Mouse (Mus musculus): ENCODE results near the gene Unc119b. TPM values are rescaled to one million over a fixed set of nuclear protein-coding genes. Genes with fewer than 3 reads are reported as not detected.
"Not testable (repeated sequence)": the region's sequence is repeated elsewhere in the genome, so short reads cannot be mapped to it uniquely, and the experiment has no call there.

Gene Unc119b
- polyA plus RNA-seq, 1 experiment = 141 TPM

- Histone ChIP-seq H3K4me3 (ENCODE audit: insufficient read depth, low read depth, low read length) (no peak overlapping the region), H3K27ac (ENCODE audit: insufficient read depth, low read depth, low read length) (no peak overlapping the region), H3K27me3 (replicated peaks; ENCODE audit: control insufficient read depth, insufficient read depth, low read length) (no peaks in the 10 kb centered on the region), H3K36me3 (ENCODE audit: control insufficient read depth, insufficient read depth, low read length) (no peaks in the 10 kb centered on the region), H3K4me1 (ENCODE audit: control insufficient read depth, insufficient read depth, low read length) (no peaks in the 10 kb centered on the region)
- 83% methylated on average over 8 of the region's 8 CpGs for WGBS
- no peak for TF ChIP-seq POLR2A (IDR thresholded peaks at IDR 0.05; ENCODE audit: low read depth, low read length)
- TF ChIP-seq CTCF (conservative IDR thresholded peaks at IDR 0.05; ENCODE audit: insufficient read depth, insufficient read length, low read depth, low read length) = no peak
- no peak for DNase-seq
Measured at GRCm38 (mm10) chr5:115111156-115111555, 23.6 kb downstream of the Unc119b start.

DNA sequence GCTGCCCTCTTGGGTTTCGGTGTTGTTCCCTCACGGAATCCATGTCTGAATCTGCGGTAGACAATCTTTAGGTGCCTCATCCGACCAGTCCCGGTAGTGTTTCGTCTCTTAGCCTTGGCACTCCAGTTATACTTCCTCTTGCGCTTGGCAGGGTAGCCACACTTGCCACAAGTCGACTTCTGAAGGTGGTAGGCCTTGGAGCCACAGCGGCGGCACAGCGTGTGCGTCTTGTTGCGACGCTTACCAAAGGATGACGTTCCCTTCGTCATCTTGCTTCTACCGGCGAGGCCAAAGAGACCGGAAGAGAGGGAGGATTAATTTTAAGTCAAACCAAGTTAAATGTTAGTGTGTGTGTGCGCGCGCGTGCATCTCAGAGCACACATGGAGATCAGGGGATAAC, 31.5 kb downstream of the Unc119b start:
- not testable (repeated sequence) for H3K4me3 ChIP-seq (ENCODE audit: insufficient read depth, low read depth, low read length); H3K27me3 ChIP-seq (replicated peaks; ENCODE audit: control insufficient read depth, insufficient read depth, low read length); DNase-seq; H3K27ac ChIP-seq (ENCODE audit: insufficient read depth, low read depth, low read length); H3K36me3 ChIP-seq (ENCODE audit: control insufficient read depth, insufficient read depth, low read length); H3K4me1 ChIP-seq (ENCODE audit: control insufficient read depth, insufficient read depth, low read length)
- 97% methylated on average over 23 of the region's 23 CpGs for WGBS

DNA sequence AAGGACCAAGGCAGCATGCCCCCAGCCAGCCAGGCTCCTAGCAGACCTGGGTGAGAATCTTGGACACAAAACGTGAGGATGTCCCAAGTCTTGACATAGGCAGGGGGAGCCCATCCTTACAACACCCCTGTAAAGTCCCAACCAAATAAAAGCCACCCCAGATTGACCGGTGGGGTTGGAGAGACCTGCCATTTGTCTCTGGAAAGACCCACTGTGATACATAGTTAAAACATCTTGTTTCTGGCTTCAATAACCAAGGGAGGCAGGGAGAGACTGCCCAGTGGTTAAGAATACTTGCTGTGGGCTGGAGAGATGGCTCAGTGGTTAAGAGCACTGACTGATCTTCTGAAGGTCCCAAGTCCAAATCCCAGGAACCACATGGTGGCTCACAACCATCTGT, 32.5 kb downstream of the Unc119b start:
- DNase-seq = no peak
- H3K27me3 ChIP-seq (replicated peaks; ENCODE audit: control insufficient read depth, insufficient read depth, low read length) = no peaks in the 10 kb centered on the region

DNA sequence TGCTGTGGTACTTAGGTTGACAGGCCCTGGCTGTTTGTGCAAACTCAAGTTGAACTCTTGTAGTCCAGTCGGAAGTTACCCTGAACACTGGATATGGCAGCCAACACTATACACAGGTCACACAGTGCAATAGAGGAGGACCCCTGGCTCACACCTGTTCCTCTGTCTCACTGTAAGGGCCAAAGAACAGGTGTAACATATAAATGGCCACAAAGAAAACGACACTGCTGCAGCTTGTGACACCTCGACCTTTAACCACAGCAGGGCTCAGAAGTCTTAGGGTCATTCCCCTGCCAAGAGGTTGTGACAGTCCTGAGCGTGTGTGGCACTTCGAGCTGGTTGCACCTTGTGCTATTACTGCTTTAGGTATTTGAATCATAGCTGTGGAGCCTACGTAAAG, 34.3 kb downstream of the Unc119b start:
- no peak overlapping the region for H3K27ac ChIP-seq (ENCODE audit: insufficient read depth, low read depth, low read length)

More for the DNA sequence above, 32.5 kb downstream of the Unc119b start:
- H3K4me1 ChIP-seq (ENCODE audit: control insufficient read depth, insufficient read depth, low read length) = no peaks in the 10 kb centered on the region
- H3K36me3 ChIP-seq (ENCODE audit: control insufficient read depth, insufficient read depth, low read length) = no peaks in the 10 kb centered on the region
- no peak for TF ChIP-seq CTCF (conservative IDR thresholded peaks at IDR 0.05; ENCODE audit: insufficient read depth, insufficient read length, low read depth, low read length)
- no peak for TF ChIP-seq POLR2A (IDR thresholded peaks at IDR 0.05; ENCODE audit: low read depth, low read length)
- 87% methylated on average over 2 of the region's 2 CpGs for WGBS
- no peak overlapping the region for H3K27ac ChIP-seq (ENCODE audit: insufficient read depth, low read depth, low read length)
- H3K4me3 ChIP-seq (ENCODE audit: insufficient read depth, low read depth, low read length) = no peak overlapping the region

GRCm38 (mm10) chr5:115099991-115100390, 34.8 kb downstream of the Unc119b start:
- peak; percentile 28 for DNase-seq
- H3K27me3 ChIP-seq (replicated peaks; ENCODE audit: control insufficient read depth, insufficient read depth, low read length) = no peaks in the 10 kb centered on the region
- WGBS = 52% methylated on average over 9 of the region's 9 CpGs
- no peaks in the 10 kb centered on the region for H3K36me3 ChIP-seq (ENCODE audit: control insufficient read depth, insufficient read depth, low read length)
- no peaks in the 10 kb centered on the region for H3K4me1 ChIP-seq (ENCODE audit: control insufficient read depth, insufficient read depth, low read length)
- H3K27ac ChIP-seq (ENCODE audit: insufficient read depth, low read depth, low read length) = no peak overlapping the region
- TF ChIP-seq CTCF (conservative IDR thresholded peaks at IDR 0.05; ENCODE audit: insufficient read depth, insufficient read length, low read depth, low read length) (no peak), POLR2A (IDR thresholded peaks at IDR 0.05; ENCODE audit: low read depth, low read length) (no peak)
- no peak overlapping the region for H3K4me3 ChIP-seq (ENCODE audit: insufficient read depth, low read depth, low read length)

More for the DNA sequence above, 34.3 kb downstream of the Unc119b start:
- WGBS = 68% methylated on average over 6 of the region's 6 CpGs
- Histone ChIP-seq H3K36me3 (ENCODE audit: control insufficient read depth, insufficient read depth, low read length) (no peaks in the 10 kb centered on the region), H3K4me3 (ENCODE audit: insufficient read depth, low read depth, low read length) (no peak overlapping the region), H3K4me1 (ENCODE audit: control insufficient read depth, insufficient read depth, low read length) (no peaks in the 10 kb centered on the region), H3K27me3 (replicated peaks; ENCODE audit: control insufficient read depth, insufficient read depth, low read length) (no peaks in the 10 kb centered on the region)
- TF ChIP-seq CTCF (conservative IDR thresholded peaks at IDR 0.05; ENCODE audit: insufficient read depth, insufficient read length, low read depth, low read length) (no peak), POLR2A (IDR thresholded peaks at IDR 0.05; ENCODE audit: low read depth, low read length) (no peak)
- no peak for DNase-seq

DNA sequence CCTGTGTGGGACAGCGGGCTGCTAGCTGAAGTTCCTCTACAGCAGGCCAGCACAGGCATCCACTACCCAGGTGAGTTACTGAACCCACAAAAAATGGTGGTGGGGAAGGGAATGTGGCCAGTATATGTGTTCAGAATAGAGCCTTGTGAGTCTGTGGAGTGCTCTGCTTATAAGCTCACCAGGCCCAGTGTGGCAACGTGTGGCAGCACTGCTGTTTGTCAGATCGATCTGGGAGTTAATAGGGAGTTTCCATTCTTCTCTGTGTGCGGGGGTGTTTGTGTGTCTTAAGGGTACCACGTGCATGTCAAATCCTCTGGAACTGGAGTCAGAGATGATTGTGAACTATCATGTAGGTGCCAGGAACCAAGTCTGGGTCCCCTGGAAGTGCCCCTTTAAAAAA, 35.2 kb downstream of the Unc119b start:
- TF ChIP-seq POLR2A (IDR thresholded peaks at IDR 0.05; ENCODE audit: low read depth, low read length) (no peak), CTCF (conservative IDR thresholded peaks at IDR 0.05; ENCODE audit: insufficient read depth, insufficient read length, low read depth, low read length) (no peak)
- Histone ChIP-seq H3K27ac (ENCODE audit: insufficient read depth, low read depth, low read length) (no peak overlapping the region), H3K4me1 (ENCODE audit: control insufficient read depth, insufficient read depth, low read length) (no peaks in the 10 kb centered on the region), H3K27me3 (replicated peaks; ENCODE audit: control insufficient read depth, insufficient read depth, low read length) (no peaks in the 10 kb centered on the region), H3K4me3 (ENCODE audit: insufficient read depth, low read depth, low read length) (no peak overlapping the region), H3K36me3 (ENCODE audit: control insufficient read depth, insufficient read depth, low read length) (no peaks in the 10 kb centered on the region)
- WGBS = 78% methylated on average over 5 of the region's 5 CpGs
- no peak for DNase-seq

- no peak within 1 kb of the TSS for H3K4me3 ChIP-seq (ENCODE audit: insufficient read depth, low read depth, low read length)
- 94% methylated on average over 8 of the region's 8 CpGs for whole genome bisulfite sequencing
- H3K36me3 ChIP-seq (ENCODE audit: control insufficient read depth, insufficient read depth, low read length) = no peaks in the 10 kb centered on the region
- no peaks in the 10 kb centered on the region for H3K4me1 ChIP-seq (ENCODE audit: control insufficient read depth, insufficient read depth, low read length)
- no peak for TF ChIP-seq POLR2A (IDR thresholded peaks at IDR 0.05; ENCODE audit: low read depth, low read length)
- TF ChIP-seq CTCF (conservative IDR thresholded peaks at IDR 0.05; ENCODE audit: insufficient read depth, insufficient read length, low read depth, low read length) = no peak
- H3K27ac ChIP-seq (ENCODE audit: insufficient read depth, low read depth, low read length) = no peak within 1 kb of the TSS
- no peak for DNase-seq
- no peaks in the 10 kb centered on the region for H3K27me3 ChIP-seq (replicated peaks; ENCODE audit: control insufficient read depth, insufficient read depth, low read length)
Measured at GRCm38 (mm10) chr5:115098195-115098594, 36.6 kb downstream of the Unc119b start, which contains the start of gene Gm10401. Gene Gm10401, minus strand, starts transcription at chr5:115098295.

GRCm38 (mm10) chr5:115091776-115092175, 43.0 kb downstream of the Unc119b start:
- Histone ChIP-seq H3K36me3 (ENCODE audit: control insufficient read depth, insufficient read depth, low read length) (peaks cover 3% of the 10 kb centered on the region; the same call in 1 of the 2 replicates), H3K27ac (ENCODE audit: insufficient read depth, low read depth, low read length) (no peak overlapping the region), H3K4me1 (ENCODE audit: control insufficient read depth, insufficient read depth, low read length) (no peaks in the 10 kb centered on the region), H3K4me3 (ENCODE audit: insufficient read depth, low read depth, low read length) (no peak overlapping the region), H3K27me3 (replicated peaks; ENCODE audit: control insufficient read depth, insufficient read depth, low read length) (no peaks in the 10 kb centered on the region)
- 70% methylated on average over 6 of the region's 6 CpGs for WGBS
- no peak for DNase-seq
- TF ChIP-seq POLR2A (IDR thresholded peaks at IDR 0.05; ENCODE audit: low read depth, low read length) (no peak), CTCF (conservative IDR thresholded peaks at IDR 0.05; ENCODE audit: insufficient read depth, insufficient read length, low read depth, low read length) (no peak)

All from kidney, adult 2 months (tissue).